Mouse (Mus musculus) liver (tissue): ENCODE data around the gene Trpm2.

Source experiments
- DNase-seq: peaks from one replicate; pipeline ENCODE4 v3.0.0-alpha.2; 2020; ENCODE audit warnings: mixed read lengths

Gene Trpm2

GRCm38 (mm10) chr10:77900903-77901818, 69.2 kb downstream of the Trpm2 start:
- no peak for DNase-seq

DNA sequence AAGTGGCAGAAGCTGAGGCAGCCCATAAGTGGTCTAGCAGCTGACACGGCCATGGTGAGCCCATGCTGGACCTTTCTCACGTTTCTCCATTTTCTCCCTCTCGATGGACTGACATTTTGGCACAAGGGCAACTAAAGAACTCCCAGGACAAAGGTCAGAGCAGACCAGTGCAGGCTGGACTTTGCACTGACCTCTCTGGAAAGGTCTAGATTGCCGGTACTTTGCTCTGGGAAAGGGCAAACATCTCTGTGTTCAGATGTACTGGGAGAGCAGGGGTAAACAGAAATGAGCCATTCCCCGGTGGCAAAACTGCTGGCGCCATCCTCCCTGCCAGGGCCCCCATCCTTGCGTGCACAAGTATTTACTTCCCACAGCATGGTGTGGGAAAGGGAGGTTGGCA, 70.2 kb downstream of the Trpm2 start:
- DNase-seq, result no peak

- no peak for DNase-seq
Measured at GRCm38 (mm10) chr10:77895562-77895961, 74.8 kb downstream of the Trpm2 start.

GRCm38 (mm10) chr10:77890987-77891565, 79.3 kb downstream of the Trpm2 start:
- no peak for DNase-seq

DNA sequence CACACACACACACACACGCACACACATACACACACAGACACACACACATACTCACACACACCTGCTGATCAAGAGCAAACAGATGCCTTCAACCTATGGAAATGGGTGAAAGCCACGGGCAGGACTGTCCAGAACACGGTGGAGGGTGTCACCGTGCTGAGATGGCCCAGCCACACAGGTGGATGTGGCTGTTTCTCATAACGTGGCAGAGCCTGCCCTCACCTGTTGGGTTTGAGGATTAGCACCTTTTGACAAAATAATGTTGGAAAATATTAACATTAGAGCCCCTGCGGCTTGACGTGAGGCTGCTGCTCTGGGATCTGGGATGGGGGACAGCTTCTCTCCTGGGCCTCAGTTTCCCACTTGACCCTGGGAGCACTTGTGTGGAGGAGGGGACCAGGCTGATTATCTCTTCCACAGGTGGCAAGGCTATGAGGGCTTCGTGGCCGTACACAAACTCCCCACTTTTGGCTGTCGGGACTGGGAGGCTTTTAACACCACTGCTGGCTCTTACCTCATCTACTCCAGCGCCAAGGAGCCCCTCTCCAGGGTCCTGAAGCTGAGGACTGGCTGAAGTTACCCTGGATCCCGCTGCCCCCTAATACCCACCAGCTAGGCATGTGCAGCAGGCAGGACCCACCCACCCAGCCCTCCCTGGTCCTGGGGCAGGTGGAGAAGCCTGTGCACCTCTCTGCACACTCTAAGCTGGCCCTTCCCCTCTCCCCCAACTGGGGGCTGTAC, 84.2 kb downstream of the Trpm2 start:
- DNase-seq, result peak; percentile 17

DNA sequence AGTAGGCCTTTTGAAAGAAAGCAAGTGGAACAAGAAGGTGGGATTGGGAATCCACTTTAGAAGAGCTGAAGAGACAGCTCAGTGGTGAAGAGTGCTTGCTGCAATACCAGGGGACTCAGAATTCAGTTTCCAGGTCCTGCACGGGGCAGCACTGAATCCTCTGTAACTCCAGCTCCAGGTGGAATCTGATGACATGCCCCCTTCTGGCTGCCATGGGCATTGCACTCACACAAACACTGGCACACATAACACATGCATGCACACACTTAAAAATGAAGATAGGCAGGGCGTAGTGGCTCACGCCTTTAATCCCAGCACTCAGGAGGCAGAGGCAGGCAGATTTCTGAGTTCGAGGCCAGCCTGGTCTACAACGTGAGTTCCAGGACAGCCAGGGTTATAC, 87.8 kb downstream of the Trpm2 start:
- no peak for DNase-seq

- no peak for DNase-seq
Measured at GRCm38 (mm10) chr10:77880305-77880704, 90.1 kb downstream of the Trpm2 start.

GRCm38 (mm10) chr10:77878985-77879384, 91.4 kb downstream of the Trpm2 start:
- DNase-seq, result peak; percentile 12

DNA sequence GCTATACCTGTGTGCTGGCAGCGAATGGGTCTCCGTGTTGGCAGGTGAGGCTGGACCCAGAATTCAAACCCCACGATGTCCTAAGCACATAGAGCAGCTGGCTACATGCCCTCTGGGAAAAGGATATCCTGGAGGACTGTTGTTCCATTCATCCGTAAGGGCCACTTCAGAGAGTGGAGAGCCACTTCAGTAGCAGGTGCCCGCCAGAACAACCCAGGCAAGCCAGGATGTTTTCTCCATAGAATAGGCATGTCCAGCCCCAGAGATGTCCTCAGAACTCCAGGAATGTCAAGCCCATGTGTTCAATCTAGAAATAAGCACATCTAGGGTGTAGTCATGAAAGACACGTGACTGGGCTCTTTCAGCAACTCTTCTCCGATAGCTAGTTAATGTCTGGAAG, 100.7 kb downstream of the Trpm2 start:
- DNase-seq, result no peak

- DNase-seq, result no peak
Measured at GRCm38 (mm10) chr10:77867546-77867945, 102.8 kb downstream of the Trpm2 start.

DNA sequence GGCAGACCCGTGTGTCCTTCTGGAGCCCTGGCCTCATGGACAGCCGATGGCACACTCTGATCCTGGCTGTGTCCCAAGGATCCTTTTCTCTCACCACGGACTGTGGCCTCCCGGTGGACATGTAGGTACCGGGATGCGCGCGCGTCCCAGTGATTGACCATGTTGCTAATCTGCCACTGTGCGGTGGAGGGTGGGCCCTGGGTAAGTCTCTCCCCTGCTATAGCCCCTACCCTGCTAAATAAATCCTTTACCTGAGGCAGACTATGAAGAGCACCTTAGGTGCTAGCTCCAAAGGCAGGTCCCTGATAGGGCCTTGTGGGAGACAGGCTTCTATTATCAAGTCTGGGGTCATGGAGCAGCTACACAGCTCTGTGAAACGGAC, 105.6 kb downstream of the Trpm2 start:
- DNase-seq, result no peak

GRCm38 (mm10) chr10:77864067-77864761, 106.1 kb downstream of the Trpm2 start:
- peak; percentile 55 for DNase-seq

DNA sequence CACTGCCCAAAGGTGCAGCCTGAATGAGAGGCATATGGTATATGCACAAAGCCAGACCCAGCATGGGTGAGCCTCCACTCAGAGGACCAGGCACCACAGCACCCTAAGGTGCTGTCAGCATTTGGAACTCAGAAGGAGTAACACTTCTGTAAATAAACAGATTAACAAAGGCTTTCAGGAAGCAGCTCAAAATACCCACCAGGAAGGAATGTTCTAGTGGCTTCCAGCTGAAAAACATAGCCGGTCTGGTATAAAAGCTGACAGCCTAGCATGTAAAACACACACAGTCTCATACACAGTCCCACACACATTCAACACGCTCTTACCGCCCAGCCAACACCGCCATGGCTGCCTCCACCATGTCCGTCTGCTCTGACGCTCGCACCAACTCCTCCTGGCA, 108.7 kb downstream of the Trpm2 start, which contains the start of gene Gm3285:
Gm3285 (plus strand) TSS at position 301 of the 400 bp plus-strand sequence.
- DNase-seq, result no peak
